Mouse (Mus musculus) heart, embryonic 15.5 days (tissue): ENCODE measurements around the gene Trpm5. TPM values are rescaled to one million over a fixed set of nuclear protein-coding genes. Genes with fewer than 3 reads are reported as not detected.

ENCODE experiments used
- ATAC-seq: fragments of 200-750 bp; cut with Nextera tagmentation; replicated peaks from 2 replicates; pipeline ENCODE4 v1.8.0; 2017; ENCODE audit warnings: low read depth, moderate TSS enrichment; ENCODE audit not compliant: insufficient number of reproducible peaks, insufficient read depth, low FRiP score
- H3K27ac ChIP-seq: fragments of 300-500 bp; sonication (generic); 2 replicates; pipeline ENCODE4 v1.5.1; 2015; ENCODE audit warnings: mild to moderate bottlenecking, inconsistent platforms
- H3K27me3 ChIP-seq: fragments of 300-500 bp; sonication (generic); 2 replicates; pipeline ENCODE4 v1.6.1; 2015; ENCODE audit warnings: inconsistent platforms
- H3K36me3 ChIP-seq: fragments of 300-500 bp; sonication (generic); 2 replicates; pipeline ENCODE4 v1.6.1; 2015; ENCODE audit warnings: mild to moderate bottlenecking, inconsistent platforms
- H3K4me1 ChIP-seq: fragments of 300-500 bp; sonication (generic); replicated peaks from 2 replicates; pipeline ENCODE4 v1.6.1; 2015; ENCODE audit warnings: inconsistent platforms
- H3K4me2 ChIP-seq: fragments of 300-500 bp; sonication (generic); 2 replicates; pipeline ENCODE4 v1.6.1; 2015; ENCODE audit warnings: inconsistent platforms, mild to moderate bottlenecking, moderate library complexity
- H3K4me3 ChIP-seq: fragments of 300-500 bp; sonication (generic); 2 replicates; pipeline ENCODE4 v1.5.1; 2015; ENCODE audit warnings: mild to moderate bottlenecking, inconsistent platforms
- H3K9ac ChIP-seq: fragments of 300-500 bp; sonication (generic); 2 replicates; pipeline ENCODE4 v1.6.1; 2015; ENCODE audit warnings: mild to moderate bottlenecking, inconsistent platforms
- H3K9me3 ChIP-seq: fragments of 300-500 bp; sonication (generic); replicated peaks from 2 replicates; pipeline ENCODE4 v1.6.1; 2016; ENCODE audit warnings: inconsistent platforms
- WGBS: fragments of 180-500 bp; shearing (Covaris S2); methylation state at CpG from one replicate; pipeline ENCODE4 v1.1.7; 2015; ENCODE audit warnings: mixed read lengths; 5-methylcytosine and 5-hydroxymethylcytosine counted together
- polyA plus RNA-seq: library from polyadenylated mRNA; unstranded; fragments of >200 nt; fragmentation: Nextera tagmentation; extraction: Ambion mirVana; gene quantifications from 2 replicates; pipeline ENCODE4 v1.2.1, GENCODE M21; 2015

The Trpm5 gene
- polyA plus RNA-seq, 1 experiment from 2014 or later, result 3.8 TPM

DNA sequence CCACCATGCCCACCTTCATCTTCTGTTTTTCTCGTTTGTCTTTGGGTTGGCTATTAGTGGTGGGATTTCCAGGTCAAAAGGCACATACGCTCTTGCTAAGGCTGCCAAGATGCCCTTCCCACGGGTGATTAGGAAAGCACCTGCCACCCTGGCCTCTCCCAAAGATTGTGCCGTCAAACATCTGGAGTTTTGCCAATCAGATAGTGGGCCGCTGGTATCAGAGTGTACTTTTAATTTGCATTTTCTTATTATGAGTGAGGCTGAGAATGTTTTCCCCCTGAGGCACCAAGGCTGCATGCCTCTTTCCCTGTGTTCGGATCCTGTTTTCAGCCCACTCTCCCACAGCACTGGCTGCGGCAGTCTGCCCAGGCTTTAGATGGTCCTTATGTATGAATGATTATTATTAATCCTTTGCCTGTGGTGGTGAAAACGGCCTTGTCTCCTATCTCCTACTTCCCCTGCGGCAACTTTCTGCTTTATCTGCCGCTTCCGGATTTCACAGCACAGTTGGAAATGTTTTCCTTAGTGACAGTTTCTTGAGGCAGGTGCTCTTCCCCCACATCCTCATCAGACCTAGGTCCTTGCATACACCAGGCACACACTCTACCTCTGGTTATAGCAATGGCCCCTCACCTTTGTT, 10.9 kb upstream of the Trpm5 start:
- H3K4me1 ChIP-seq, result peaks cover 42% of the 10 kb centered on the region
- H3K4me2 ChIP-seq, result no peak overlapping the region
- no peak overlapping the region for H3K9ac ChIP-seq
- H3K27ac ChIP-seq, result no peak overlapping the region
- peaks cover 29% of the 10 kb centered on the region for H3K27me3 ChIP-seq
- H3K36me3 ChIP-seq, result no peaks in the 10 kb centered on the region
- ATAC-seq, result no peak
- H3K9me3 ChIP-seq, result no peaks in the 10 kb centered on the region
- whole genome bisulfite sequencing, result 49% methylated on average over 11 of the region's 11 CpGs
- no peak overlapping the region for H3K4me3 ChIP-seq

GRCm38 (mm10) chr7:143100759-143101158, 6.3 kb upstream of the Trpm5 start:
- Histone ChIP-seq H3K27me3 (peaks cover 7% of the 10 kb centered on the region; the same call in 1 of the 2 replicates), H3K9me3 (no peaks in the 10 kb centered on the region), H3K9ac (no peak overlapping the region), H3K4me2 (no peak overlapping the region), H3K27ac (no peak overlapping the region), H3K4me1 (0 out of 2 replicates have a peak, but pooled peaks cover 2% of the 10 kb centered on the region), H3K4me3 (no peak overlapping the region), H3K36me3 (no peaks in the 10 kb centered on the region)
- ATAC-seq, result no peak
- WGBS, result 49% methylated on average over 4 of the region's 4 CpGs

DNA sequence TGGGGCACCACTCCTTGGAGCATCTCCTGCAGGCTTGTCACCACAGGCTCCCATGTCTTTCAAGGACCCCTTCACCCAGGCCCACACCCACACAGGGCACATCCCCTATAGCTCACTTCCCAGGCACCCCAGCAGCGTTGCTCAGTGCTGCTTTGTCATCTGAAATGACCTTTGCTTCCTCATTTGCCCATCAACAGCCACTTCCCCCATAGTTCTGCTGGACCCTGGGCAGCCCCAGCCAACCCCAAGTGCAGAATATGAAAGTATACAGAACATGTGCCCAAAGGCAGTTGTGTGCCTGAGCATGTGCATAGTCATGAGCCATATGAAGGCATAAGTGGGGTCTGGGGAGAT, 1.1 kb upstream of the Trpm5 start:
- H3K27me3 ChIP-seq, result peaks cover 6% of the 10 kb centered on the region; the same call in 1 of the 2 replicates
- H3K36me3 ChIP-seq, result no peaks in the 10 kb centered on the region
- peaks cover 8% of the 10 kb centered on the region; the same call in 1 of the 2 replicates for H3K4me1 ChIP-seq
- no peaks in the 10 kb centered on the region for H3K9me3 ChIP-seq
- H3K27ac ChIP-seq, result no peak overlapping the region
- no peak overlapping the region for H3K9ac ChIP-seq
- no peak overlapping the region for H3K4me3 ChIP-seq
- no peak for ATAC-seq
- whole genome bisulfite sequencing, result 58% methylated on average over 1 of the region's 1 CpGs
- H3K4me2 ChIP-seq, result no peak overlapping the region

GRCm38 (mm10) chr7:143093847-143094246, 595 bp downstream of the Trpm5 start:
- H3K27ac ChIP-seq, result no peak overlapping the region
- no peak overlapping the region for H3K4me2 ChIP-seq
- H3K36me3 ChIP-seq, result no peaks in the 10 kb centered on the region
- WGBS, result 81% methylated on average over 3 of the region's 3 CpGs
- H3K9ac ChIP-seq, result no peak overlapping the region
- no peak overlapping the region for H3K4me3 ChIP-seq
- H3K27me3 ChIP-seq, result peaks cover 12% of the 10 kb centered on the region
- H3K9me3 ChIP-seq, result no peaks in the 10 kb centered on the region
- ATAC-seq, result no peak
- peaks cover 8% of the 10 kb centered on the region; the same call in 1 of the 2 replicates for H3K4me1 ChIP-seq

GRCm38 (mm10) chr7:143087070-143087579, 7.3 kb downstream of the Trpm5 start:
- Histone ChIP-seq H3K4me2 (peak overlapping the region; percentile 39; the same call in 1 of the 2 replicates), H3K27ac (peak overlapping the region; percentile 69), H3K9ac (peak overlapping the region; percentile 50), H3K36me3 (no peaks in the 10 kb centered on the region), H3K4me1 (peaks cover 14% of the 10 kb centered on the region), H3K4me3 (peak overlapping the region; percentile 21), H3K9me3 (no peaks in the 10 kb centered on the region), H3K27me3 (peaks cover 10% of the 10 kb centered on the region)
- WGBS, result 22% methylated on average over 4 of the region's 4 CpGs
- ATAC-seq, result peak; percentile 78

- H3K4me3 ChIP-seq, result peak overlapping the region; percentile 21
- H3K36me3 ChIP-seq, result no peaks in the 10 kb centered on the region
- peaks cover 7% of the 10 kb centered on the region for H3K27me3 ChIP-seq
- ATAC-seq, result no peak
- peak overlapping the region; percentile 39; the same call in 1 of the 2 replicates for H3K4me2 ChIP-seq
- peaks cover 14% of the 10 kb centered on the region for H3K4me1 ChIP-seq
- 42% methylated on average over 2 of the region's 2 CpGs for WGBS
- peak overlapping the region; percentile 50; the same call in 1 of the 2 replicates for H3K9ac ChIP-seq
- H3K9me3 ChIP-seq, result no peaks in the 10 kb centered on the region
- H3K27ac ChIP-seq, result peak overlapping the region; percentile 69
Measured at GRCm38 (mm10) chr7:143086366-143086765, 8.1 kb downstream of the Trpm5 start.

- Histone ChIP-seq H3K9me3 (no peaks in the 10 kb centered on the region), H3K4me1 (peaks cover 14% of the 10 kb centered on the region), H3K36me3 (no peaks in the 10 kb centered on the region), H3K27ac (no peak overlapping the region), H3K4me3 (no peak overlapping the region), H3K27me3 (no peaks in the 10 kb centered on the region), H3K4me2 (no peak overlapping the region), H3K9ac (no peak overlapping the region)
- WGBS, result 54% methylated on average over 2 of the region's 2 CpGs
- ATAC-seq, result no peak
Measured at GRCm38 (mm10) chr7:143083708-143084107, 10.7 kb downstream of the Trpm5 start.

- WGBS, result 63% methylated on average over 6 of the region's 6 CpGs
- Histone ChIP-seq H3K36me3 (no peaks in the 10 kb centered on the region), H3K4me3 (no peak overlapping the region), H3K9ac (no peak overlapping the region), H3K4me1 (peaks cover 7% of the 10 kb centered on the region), H3K9me3 (no peaks in the 10 kb centered on the region), H3K27ac (no peak overlapping the region), H3K27me3 (no peaks in the 10 kb centered on the region), H3K4me2 (no peak overlapping the region)
- no peak for ATAC-seq
Measured at GRCm38 (mm10) chr7:143082024-143082423, 12.4 kb downstream of the Trpm5 start.

GRCm38 (mm10) chr7:143077351-143077750, 17.1 kb downstream of the Trpm5 start:
- 70% methylated on average over 2 of the region's 2 CpGs for WGBS
- no peak for ATAC-seq

DNA sequence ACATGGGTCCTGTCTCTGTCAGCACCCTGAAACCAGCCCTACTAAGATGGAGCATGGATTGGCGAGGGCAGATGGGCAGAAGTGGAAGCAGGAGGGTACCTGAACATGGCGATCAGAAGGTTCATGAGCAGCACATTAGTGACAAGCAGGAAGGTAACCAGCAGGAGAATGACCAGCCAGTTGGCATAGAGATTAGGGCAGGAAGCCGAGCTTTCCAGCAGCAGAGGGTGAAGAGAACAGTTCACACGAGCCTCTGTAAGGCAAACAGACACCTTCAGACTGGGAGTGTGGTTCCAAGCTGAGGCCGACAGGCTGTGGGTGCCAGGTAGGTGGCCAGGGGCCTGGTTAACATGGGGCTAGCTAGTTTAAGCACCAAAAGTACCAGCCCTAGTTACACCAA, 19.0 kb downstream of the Trpm5 start:
- Histone ChIP-seq H3K9me3 (no peaks in the 10 kb centered on the region), H3K36me3 (0 out of 2 replicates have a peak, but pooled peaks cover 3% of the 10 kb centered on the region), H3K27me3 (no peaks in the 10 kb centered on the region), H3K4me3 (no peak overlapping the region), H3K9ac (no peak overlapping the region), H3K27ac (no peak overlapping the region), H3K4me2 (no peak overlapping the region), H3K4me1 (peaks cover 7% of the 10 kb centered on the region)
- 75% methylated on average over 5 of the region's 5 CpGs for WGBS
- no peak for ATAC-seq

More at GRCm38 (mm10) chr7:143077351-143077750, 17.1 kb downstream of the Trpm5 start:
- H3K4me3 ChIP-seq, result no peak overlapping the region
- no peak overlapping the region for H3K4me2 ChIP-seq
- H3K9me3 ChIP-seq, result no peaks in the 10 kb centered on the region
- H3K27ac ChIP-seq, result no peak overlapping the region
- H3K27me3 ChIP-seq, result no peaks in the 10 kb centered on the region
- H3K36me3 ChIP-seq, result no peaks in the 10 kb centered on the region
- H3K9ac ChIP-seq, result no peak overlapping the region
- no peaks in the 10 kb centered on the region for H3K4me1 ChIP-seq

GRCm38 (mm10) chr7:143073086-143073485, 21.4 kb downstream of the Trpm5 start:
- Histone ChIP-seq H3K9ac (no peak overlapping the region), H3K27ac (no peak overlapping the region), H3K27me3 (no peaks in the 10 kb centered on the region), H3K36me3 (0 out of 2 replicates have a peak, but pooled peaks cover 3% of the 10 kb centered on the region), H3K4me2 (no peak overlapping the region), H3K4me3 (no peak overlapping the region), H3K4me1 (peaks cover 21% of the 10 kb centered on the region), H3K9me3 (no peaks in the 10 kb centered on the region)
- 55% methylated on average over 1 of the region's 1 CpGs for WGBS
- no peak for ATAC-seq

- no peaks in the 10 kb centered on the region for H3K9me3 ChIP-seq
- peaks cover 7% of the 10 kb centered on the region for H3K36me3 ChIP-seq
- peaks cover 24% of the 10 kb centered on the region for H3K4me1 ChIP-seq
- no peak overlapping the region for H3K27ac ChIP-seq
- no peaks in the 10 kb centered on the region for H3K27me3 ChIP-seq
- H3K4me3 ChIP-seq, result no peak overlapping the region
- ATAC-seq, result no peak
- H3K4me2 ChIP-seq, result no peak overlapping the region
- no peak overlapping the region for H3K9ac ChIP-seq
- 85% methylated on average over 5 of the region's 5 CpGs for WGBS
Measured at GRCm38 (mm10) chr7:143072605-143073004, 21.8 kb downstream of the Trpm5 start.
